Mouse (Mus musculus) midbrain, embryonic 15.5 days (tissue): ENCODE measurements at regions not wholly inside any gene's neighbourhood (a gene's known extent, or its start where the extent isn't known, plus 50 kb on each side); places are given as distances from the start of the nearest gene placed in this dataset.

Experiments used
- ATAC-seq: fragments of 200-750 bp; cut with Nextera tagmentation; replicated peaks from 2 replicates; pipeline ENCODE4 v1.8.0; 2017; ENCODE audit warnings: moderate TSS enrichment
- H3K27ac ChIP-seq: fragments of 300-500 bp; sonication (generic); 2 replicates; pipeline ENCODE4 v1.5.1; 2015; ENCODE audit warnings: mild to moderate bottlenecking, inconsistent platforms
- H3K27me3 ChIP-seq: fragments of 300-500 bp; sonication (generic); replicated peaks from 2 replicates; pipeline ENCODE4 v1.6.1; 2015; ENCODE audit warnings: inconsistent platforms
- H3K36me3 ChIP-seq: fragments of 300-500 bp; sonication (generic); replicated peaks from 2 replicates; pipeline ENCODE4 v1.6.1; 2015; ENCODE audit warnings: inconsistent platforms
- H3K4me1 ChIP-seq: fragments of 300-500 bp; sonication (generic); 2 replicates; pipeline ENCODE4 v1.6.1; 2015; ENCODE audit warnings: inconsistent platforms
- H3K4me2 ChIP-seq: fragments of 300-500 bp; sonication (generic); 2 replicates; pipeline ENCODE4 v1.6.1; 2015; ENCODE audit warnings: inconsistent platforms, mild to moderate bottlenecking, moderate library complexity
- H3K4me3 ChIP-seq: fragments of 300-500 bp; sonication (generic); 2 replicates; pipeline ENCODE4 v1.5.1; 2015; ENCODE audit warnings: mild to moderate bottlenecking, inconsistent platforms
- H3K9ac ChIP-seq: fragments of 300-500 bp; sonication (generic); 2 replicates; pipeline ENCODE4 v1.6.1; 2015; ENCODE audit warnings: mild to moderate bottlenecking, inconsistent platforms
- H3K9me3 ChIP-seq: fragments of 300-500 bp; sonication (generic); 2 replicates; pipeline ENCODE4 v1.6.1; 2016; ENCODE audit warnings: inconsistent platforms
- WGBS: fragments of 180-500 bp; shearing (Covaris S2); methylation state at CpG from one replicate; pipeline ENCODE4 v1.1.7; 2015; ENCODE audit warnings: mixed read lengths; 5-methylcytosine and 5-hydroxymethylcytosine counted together

DNA sequence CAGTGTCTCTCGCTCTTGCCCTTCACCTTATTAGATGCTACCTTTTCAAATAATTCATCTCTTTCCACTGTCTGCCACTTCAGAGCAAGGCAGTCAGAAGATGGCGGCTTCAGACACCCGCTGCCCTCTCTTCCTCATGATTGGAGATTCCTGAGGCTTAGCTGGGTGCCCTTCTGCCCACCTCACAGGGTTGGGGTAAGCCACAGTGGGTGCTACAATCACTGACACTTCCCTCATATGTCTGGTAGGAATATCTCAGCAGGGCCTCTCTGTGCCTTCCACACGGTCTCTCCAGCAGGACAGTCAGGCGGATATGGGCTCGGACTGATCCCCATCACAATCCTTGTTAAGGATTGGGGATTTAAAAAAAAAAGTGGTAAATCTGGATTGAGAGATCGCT is 53.2 kb upstream of the Rpl36-ps4 start:
- no peaks in the 10 kb centered on the region for H3K9me3 ChIP-seq
- no peaks in the 10 kb centered on the region for H3K36me3 ChIP-seq
- no peaks in the 10 kb centered on the region for H3K27me3 ChIP-seq
- H3K9ac ChIP-seq, result no peak overlapping the region
- H3K4me2 ChIP-seq, result no peak overlapping the region
- ATAC-seq, result no peak
- H3K4me3 ChIP-seq, result no peak overlapping the region
- H3K4me1 ChIP-seq, result peaks cover 9% of the 10 kb centered on the region; the same call in 1 of the 2 replicates
- WGBS, result 91% methylated on average over 7 of the region's 7 CpGs
- H3K27ac ChIP-seq, result no peak overlapping the region

DNA sequence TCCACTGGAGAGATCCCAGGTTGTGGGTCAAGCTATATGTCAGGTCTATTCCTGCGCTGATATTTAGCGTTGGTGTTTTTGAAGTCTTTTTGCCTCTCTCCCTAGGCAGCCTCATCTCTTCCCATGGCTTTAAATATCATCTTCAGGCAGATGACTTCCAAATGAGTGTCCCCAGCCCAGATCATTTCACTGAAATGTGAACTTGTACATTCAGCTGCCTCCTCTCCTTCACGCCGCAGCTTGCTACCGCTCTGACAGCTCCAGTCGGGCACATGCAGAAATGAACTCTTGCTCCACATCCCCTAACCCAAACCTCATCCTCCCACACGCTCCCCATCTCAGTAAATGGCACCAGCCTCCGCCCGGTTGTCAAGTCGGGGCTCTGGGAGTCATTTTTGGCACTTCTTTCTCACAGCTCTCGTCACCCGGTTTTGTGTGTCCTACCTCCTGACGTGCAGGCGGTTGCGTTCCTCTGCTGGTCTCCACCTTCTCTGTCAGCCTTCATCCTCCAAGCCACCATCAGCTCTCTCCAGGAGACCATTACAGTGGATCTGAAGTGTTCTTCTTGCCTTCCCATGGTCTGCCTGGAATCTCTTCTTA is 54.0 kb upstream of the Rpl36-ps4 start:
- no peak overlapping the region for H3K9ac ChIP-seq
- H3K9me3 ChIP-seq, result no peaks in the 10 kb centered on the region
- H3K4me1 ChIP-seq, result peaks cover 4% of the 10 kb centered on the region; the same call in 1 of the 2 replicates
- no peaks in the 10 kb centered on the region for H3K27me3 ChIP-seq
- H3K36me3 ChIP-seq, result no peaks in the 10 kb centered on the region
- 86% methylated on average over 15 of the region's 15 CpGs for WGBS
- no peak for ATAC-seq
- H3K4me3 ChIP-seq, result no peak overlapping the region
- H3K4me2 ChIP-seq, result no peak overlapping the region
- H3K27ac ChIP-seq, result no peak overlapping the region

DNA sequence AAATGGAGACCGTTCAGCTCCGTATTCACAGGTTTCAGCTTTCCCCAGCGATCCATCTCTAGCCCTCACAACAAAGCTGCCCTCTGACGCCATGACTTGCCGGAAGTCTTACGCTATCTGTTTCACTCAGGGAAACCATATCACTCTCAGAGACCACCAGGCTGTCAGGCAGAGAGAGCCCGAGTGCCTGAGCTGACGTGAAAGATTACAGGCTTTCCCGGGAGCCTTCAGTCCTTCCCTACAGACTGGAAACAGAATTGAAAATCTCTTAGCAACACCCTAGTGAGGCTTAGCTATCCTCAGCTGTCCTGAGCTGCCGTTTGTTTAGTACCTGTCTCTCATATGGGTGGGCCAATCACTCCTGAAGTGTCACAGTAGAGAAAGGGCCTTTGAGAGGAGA is 54.6 kb upstream of the Rpl36-ps4 start:
- 41% methylated on average over 10 of the region's 10 CpGs for WGBS
- Histone ChIP-seq H3K9ac (no peak overlapping the region), H3K27ac (no peak overlapping the region), H3K27me3 (no peaks in the 10 kb centered on the region), H3K36me3 (no peaks in the 10 kb centered on the region), H3K4me1 (peaks cover 4% of the 10 kb centered on the region; the same call in 1 of the 2 replicates), H3K9me3 (no peaks in the 10 kb centered on the region), H3K4me3 (no peak overlapping the region), H3K4me2 (no peak overlapping the region)
- peak; percentile 39 for ATAC-seq

DNA sequence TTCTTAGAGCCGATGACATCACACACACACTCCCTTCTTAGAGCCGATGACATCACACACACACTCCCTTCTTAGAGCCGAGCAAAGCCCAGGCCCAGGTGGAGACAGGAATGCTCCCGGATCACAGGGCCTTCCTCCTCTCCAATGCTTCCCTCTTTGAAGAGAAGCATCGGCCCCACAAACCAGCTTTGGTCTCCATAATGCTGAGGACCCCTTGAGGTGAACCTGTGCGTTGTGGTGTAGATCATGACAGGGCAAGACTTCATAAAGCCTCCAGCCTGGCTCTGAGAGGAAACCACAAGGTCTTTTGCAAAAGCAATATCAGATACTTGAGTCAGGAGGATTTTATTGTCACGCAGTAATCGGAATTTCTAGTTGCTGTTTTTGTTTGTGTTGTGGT is 55.3 kb upstream of the Rpl36-ps4 start:
- peaks cover 4% of the 10 kb centered on the region; the same call in 1 of the 2 replicates for H3K4me1 ChIP-seq
- no peaks in the 10 kb centered on the region for H3K9me3 ChIP-seq
- no peak overlapping the region for H3K4me3 ChIP-seq
- no peaks in the 10 kb centered on the region for H3K27me3 ChIP-seq
- H3K4me2 ChIP-seq, result no peak overlapping the region
- H3K27ac ChIP-seq, result no peak overlapping the region
- no peak overlapping the region for H3K9ac ChIP-seq
- no peak for ATAC-seq
- 90% methylated on average over 8 of the region's 8 CpGs for WGBS
- H3K36me3 ChIP-seq, result no peaks in the 10 kb centered on the region

DNA sequence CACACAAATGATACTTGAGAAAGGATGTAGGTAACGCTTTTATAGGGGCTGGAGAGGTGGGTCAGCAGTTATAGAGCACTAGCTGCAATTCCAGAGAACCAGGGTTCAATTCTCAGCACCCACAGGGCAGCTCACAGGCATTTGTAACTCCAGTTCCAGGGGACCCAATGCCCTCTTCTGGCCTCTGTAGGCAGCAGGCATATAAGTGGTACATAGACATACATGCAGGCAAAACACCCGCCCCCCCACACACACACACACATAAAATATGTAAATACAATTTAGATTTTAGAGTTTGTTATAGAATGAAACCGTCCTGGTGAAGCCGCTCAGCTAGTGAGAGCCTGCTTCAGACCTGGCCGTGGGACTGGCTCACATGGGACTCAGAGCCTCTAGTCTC is 55.9 kb upstream of the Rpl36-ps4 start:
- no peak for ATAC-seq
- Histone ChIP-seq H3K9me3 (no peaks in the 10 kb centered on the region), H3K4me3 (no peak overlapping the region), H3K4me1 (peaks cover 4% of the 10 kb centered on the region; the same call in 1 of the 2 replicates), H3K27me3 (no peaks in the 10 kb centered on the region), H3K9ac (no peak overlapping the region), H3K36me3 (no peaks in the 10 kb centered on the region), H3K4me2 (no peak overlapping the region), H3K27ac (no peak overlapping the region)
- 92% methylated on average over 5 of the region's 5 CpGs for WGBS

DNA sequence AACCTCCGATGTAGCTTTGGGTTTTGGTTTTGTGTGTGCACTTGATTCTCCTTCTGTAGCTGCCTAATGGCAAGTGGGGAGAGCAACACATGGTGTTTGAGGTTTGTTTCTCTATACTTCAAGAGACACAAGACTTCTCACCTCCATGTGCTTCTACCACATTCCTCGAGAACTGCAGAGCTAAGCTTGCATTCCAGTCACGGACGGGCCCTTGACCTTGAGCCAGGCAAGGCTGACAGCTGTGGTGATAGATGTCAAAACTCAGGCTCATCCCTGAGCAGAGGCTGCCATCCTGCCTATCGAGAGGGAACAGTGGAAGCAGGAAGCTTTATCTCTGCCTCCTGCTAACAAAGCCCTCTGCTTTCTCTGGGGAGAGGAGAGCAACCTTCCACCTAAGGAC is 59.2 kb upstream of the Rpl36-ps4 start:
- H3K4me1 ChIP-seq, result peaks cover 4% of the 10 kb centered on the region; the same call in 1 of the 2 replicates
- H3K4me2 ChIP-seq, result no peak overlapping the region
- 69% methylated on average over 5 of the region's 5 CpGs for whole genome bisulfite sequencing
- no peaks in the 10 kb centered on the region for H3K36me3 ChIP-seq
- ATAC-seq, result no peak
- no peak overlapping the region for H3K4me3 ChIP-seq
- H3K9me3 ChIP-seq, result no peaks in the 10 kb centered on the region
- no peak overlapping the region for H3K9ac ChIP-seq
- H3K27ac ChIP-seq, result no peak overlapping the region
- no peaks in the 10 kb centered on the region for H3K27me3 ChIP-seq

DNA sequence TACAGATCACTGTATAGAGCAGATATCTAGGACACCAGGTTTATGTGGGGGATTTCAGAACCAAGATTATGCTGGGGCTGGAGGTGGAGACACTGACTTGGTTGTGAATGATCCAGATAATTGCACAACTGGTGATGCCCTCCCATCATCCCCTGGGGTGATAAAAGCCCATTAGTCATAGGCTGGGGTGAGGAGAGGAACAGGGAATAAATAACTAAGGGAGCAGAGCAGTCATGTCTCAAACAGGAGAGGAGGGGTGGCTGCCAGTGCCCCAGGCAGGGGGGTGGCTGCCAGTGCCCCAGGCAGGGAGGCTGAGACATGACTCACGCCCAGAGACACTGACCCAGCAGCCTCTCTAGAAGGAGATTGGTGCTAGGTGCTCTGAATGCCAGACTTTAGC is 53.7 kb upstream of the Kcnk12 start:
- Histone ChIP-seq H3K9me3 (no peaks in the 10 kb centered on the region), H3K27ac (no peak overlapping the region), H3K27me3 (no peaks in the 10 kb centered on the region), H3K36me3 (no peaks in the 10 kb centered on the region), H3K4me1 (0 out of 2 replicates have a peak, but pooled peaks cover 4% of the 10 kb centered on the region), H3K9ac (no peak overlapping the region), H3K4me3 (no peak overlapping the region), H3K4me2 (no peak overlapping the region)
- no peak for ATAC-seq
- WGBS, result 40% methylated on average over 1 of the region's 1 CpGs

DNA sequence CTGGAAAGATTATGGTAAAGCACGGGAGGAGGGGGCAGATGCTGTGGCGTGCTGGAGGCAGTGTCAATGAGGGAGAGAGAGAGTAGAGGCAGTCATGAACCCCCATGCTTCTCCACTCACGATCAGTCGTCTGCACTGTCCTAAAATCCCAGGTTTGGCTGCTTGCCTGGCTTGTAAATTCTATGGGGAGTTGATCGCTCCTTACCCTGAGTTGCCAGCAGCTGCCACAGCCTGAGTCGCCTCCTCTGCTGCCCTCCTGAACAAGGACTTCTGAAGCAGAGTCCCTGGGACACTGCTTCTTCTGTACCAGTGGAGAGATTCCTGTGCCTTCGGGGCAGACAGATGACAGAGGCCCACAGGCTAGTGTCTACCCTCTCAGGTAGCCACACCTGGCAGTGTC is 52.1 kb upstream of the Kcnk12 start:
- ATAC-seq, result peak; percentile 20; the same call in 1 of the 2 replicates
- Histone ChIP-seq H3K9me3 (no peaks in the 10 kb centered on the region), H3K9ac (no peak overlapping the region), H3K27ac (no peak overlapping the region), H3K4me2 (no peak overlapping the region), H3K36me3 (no peaks in the 10 kb centered on the region), H3K27me3 (no peaks in the 10 kb centered on the region), H3K4me1 (0 out of 2 replicates have a peak, but pooled peaks cover 4% of the 10 kb centered on the region), H3K4me3 (no peak overlapping the region)
- WGBS, result 65% methylated on average over 7 of the region's 7 CpGs

DNA sequence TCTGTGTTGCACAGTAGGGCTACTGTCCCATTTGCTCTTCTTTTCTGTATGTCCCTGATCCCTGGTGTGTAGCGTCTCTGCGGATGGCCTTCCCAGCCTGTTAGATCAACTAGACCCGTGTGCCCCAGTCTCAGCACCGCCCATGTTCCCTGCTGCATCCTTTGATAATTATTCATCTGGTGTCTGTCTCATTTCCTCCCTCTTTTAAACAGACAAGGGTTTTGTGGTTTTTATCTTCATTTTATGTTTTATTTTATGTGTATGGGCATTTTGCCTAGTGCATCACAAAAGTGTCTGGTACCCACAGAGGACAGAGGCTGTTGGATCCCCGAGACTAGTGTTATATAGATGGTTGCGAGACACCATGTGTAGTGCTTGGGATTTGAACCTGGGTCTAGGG is 51.6 kb upstream of the Kcnk12 start:
- H3K27me3 ChIP-seq, result no peaks in the 10 kb centered on the region
- no peaks in the 10 kb centered on the region for H3K36me3 ChIP-seq
- H3K9ac ChIP-seq, result no peak overlapping the region
- 87% methylated on average over 6 of the region's 6 CpGs for WGBS
- no peak overlapping the region for H3K4me3 ChIP-seq
- H3K4me1 ChIP-seq, result 0 out of 2 replicates have a peak, but pooled peaks cover 4% of the 10 kb centered on the region
- H3K4me2 ChIP-seq, result no peak overlapping the region
- ATAC-seq, result no peak
- no peak overlapping the region for H3K27ac ChIP-seq
- no peaks in the 10 kb centered on the region for H3K9me3 ChIP-seq

DNA sequence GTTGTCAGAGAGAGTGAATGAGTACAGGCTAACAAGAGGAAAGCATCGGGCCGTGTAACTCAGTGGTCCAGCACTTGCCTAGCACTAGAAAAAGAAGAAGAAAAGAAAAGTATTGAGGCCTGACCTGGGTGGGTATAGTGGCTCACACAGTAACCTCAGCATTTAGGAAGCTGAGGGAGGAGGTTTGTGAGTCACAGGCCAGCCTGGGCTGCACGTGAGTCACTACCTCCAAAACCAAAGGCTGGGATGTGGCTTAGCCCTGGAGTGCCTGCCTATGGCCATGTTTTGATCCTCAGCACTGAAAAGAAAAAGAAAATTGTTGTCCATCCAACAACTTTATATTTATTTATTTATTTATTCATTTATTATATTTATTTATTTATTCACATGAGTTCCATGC is 51.2 kb upstream of the Kcnk12 start:
- 83% methylated on average over 3 of the region's 3 CpGs for WGBS
- H3K4me1 ChIP-seq, result 0 out of 2 replicates have a peak, but pooled peaks cover 4% of the 10 kb centered on the region
- ATAC-seq, result no peak

More for the DNA sequence above, 51.2 kb upstream of the Kcnk12 start:
- H3K9me3 ChIP-seq, result no peaks in the 10 kb centered on the region
- no peak overlapping the region for H3K4me2 ChIP-seq
- H3K27ac ChIP-seq, result no peak overlapping the region
- H3K36me3 ChIP-seq, result no peaks in the 10 kb centered on the region
- H3K27me3 ChIP-seq, result no peaks in the 10 kb centered on the region
- H3K9ac ChIP-seq, result no peak overlapping the region
- H3K4me3 ChIP-seq, result no peak overlapping the region
